In the genomic region with DNA sequence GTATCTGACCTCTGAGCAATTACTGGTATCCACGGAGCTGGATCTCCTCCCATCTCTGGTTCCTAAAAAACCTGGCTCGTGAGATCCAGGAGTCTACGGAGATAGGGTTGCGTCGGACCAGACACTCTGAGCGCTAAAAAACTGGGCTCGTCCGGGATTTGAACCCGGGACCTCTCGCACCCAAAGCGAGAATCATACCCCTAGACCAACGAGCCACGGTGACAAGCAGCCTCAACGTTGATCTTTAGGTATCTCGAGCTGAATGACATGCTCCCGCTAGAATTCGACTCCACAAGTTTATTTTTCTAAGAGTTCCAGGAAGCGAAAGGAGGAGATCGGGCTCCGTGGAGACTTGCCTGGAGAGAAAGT, we compare ENCODE assay signal across 1 mouse cellular context.
A peak's percentile ranks its signal among the peaks of the same experiment; 100 is the strongest.
TF ChIP-seq lines count a peak whose summit lies in the region.

No protein-coding gene starts in this region.

TF ChIP-seq in CH12.LX, 34 proteins besides CTCF, POLR2A, EP300 and RAD21:
- TF ChIP-seq IRF4 (IDR thresholded peaks at IDR 0.05; ENCODE audit: low read depth, low read length), result no peak; the same call in 1 of the 2 replicates
- no peak for TF ChIP-seq HCFC1 (IDR thresholded peaks at IDR 0.05; ENCODE audit: low read depth, low read length)
- TF ChIP-seq TCF12 (IDR thresholded peaks at IDR 0.05; ENCODE audit: low read depth, low read length), result no peak
- peak; percentile 82; the same call in 1 of the 2 replicates for TF ChIP-seq KAT2A (IDR thresholded peaks at IDR 0.05; ENCODE audit: insufficient replicate concordance, low read length)
- no peak for TF ChIP-seq RCOR1 (conservative IDR thresholded peaks at IDR 0.05; ENCODE audit: low read depth, low read length)
- no peak for TF ChIP-seq ZNF384 (IDR thresholded peaks at IDR 0.05; ENCODE audit: low read depth, low read length)
- no peak for TF ChIP-seq MAX (IDR thresholded peaks at IDR 0.05; ENCODE audit: low read length)
- TF ChIP-seq JUN (IDR thresholded peaks at IDR 0.05; ENCODE audit: insufficient read depth, low read depth, low read length), result no peak
- TF ChIP-seq MAFK (IDR thresholded peaks at IDR 0.05; ENCODE audit: insufficient replicate concordance, low read length), result peak; percentile 96
- TF ChIP-seq CHD2 (IDR thresholded peaks at IDR 0.05; ENCODE audit: low read length), result no peak
- no peak for TF ChIP-seq USF2 (conservative IDR thresholded peaks at IDR 0.05; ENCODE audit: low read depth, low read length)
- TF ChIP-seq E2F4 (IDR thresholded peaks at IDR 0.05; ENCODE audit: insufficient replicate concordance, low read depth, low read length), result peak; percentile 74; the same call in 1 of the 2 replicates
- no peak for TF ChIP-seq JUND (conservative IDR thresholded peaks at IDR 0.05; ENCODE audit: low read depth, low read length)
- peak; percentile 99 for TF ChIP-seq TBP (conservative IDR thresholded peaks at IDR 0.05; ENCODE audit: low read depth, low read length)
- TF ChIP-seq BHLHE40 (IDR thresholded peaks at IDR 0.05; ENCODE audit: low read depth, low read length), result no peak; the same call in 1 of the 2 replicates
- no peak for TF ChIP-seq ZKSCAN1 (IDR thresholded peaks at IDR 0.05; ENCODE audit: borderline replicate concordance, low read depth, low read length)
- peak; percentile 69 for TF ChIP-seq NRF1 (IDR thresholded peaks at IDR 0.05; ENCODE audit: low read depth, low read length)
- TF ChIP-seq ELF1 (IDR thresholded peaks at IDR 0.05; ENCODE audit: low read depth, low read length), result peak; percentile 97
- TF ChIP-seq SIN3A (IDR thresholded peaks at IDR 0.05; ENCODE audit: low read length), result no peak
- no peak for TF ChIP-seq GABPA (IDR thresholded peaks at IDR 0.05; ENCODE audit: insufficient replicate concordance, low read depth, low read length)
- no peak for TF ChIP-seq PAX5 (IDR thresholded peaks at IDR 0.05; ENCODE audit: low read length)
- no peak for TF ChIP-seq MYC (IDR thresholded peaks at IDR 0.05; ENCODE audit: low read depth, low read length)
- TF ChIP-seq NELFE (IDR thresholded peaks at IDR 0.05; ENCODE audit: low read depth, low read length), result no peak
- TF ChIP-seq MEF2A (IDR thresholded peaks at IDR 0.05; ENCODE audit: borderline replicate concordance, low read depth, low read length), result no peak; the same call in 1 of the 2 replicates
- TF ChIP-seq MXI1 (IDR thresholded peaks at IDR 0.05; ENCODE audit: low read depth, low read length), result no peak
- no peak for TF ChIP-seq ETS1 (conservative IDR thresholded peaks at IDR 0.05; ENCODE audit: low read depth, low read length)
- TF ChIP-seq POLR2AphosphoS2 (IDR thresholded peaks at IDR 0.05; ENCODE audit: low read depth, low read length), result no peak
- TF ChIP-seq MAZ (IDR thresholded peaks at IDR 0.05; ENCODE audit: low read depth, low read length), result no peak
- no peak for TF ChIP-seq CHD1 (IDR thresholded peaks at IDR 0.05; ENCODE audit: low read depth, low read length)
